Mouse (Mus musculus): ENCODE data around the gene Pced1b.

DNA sequence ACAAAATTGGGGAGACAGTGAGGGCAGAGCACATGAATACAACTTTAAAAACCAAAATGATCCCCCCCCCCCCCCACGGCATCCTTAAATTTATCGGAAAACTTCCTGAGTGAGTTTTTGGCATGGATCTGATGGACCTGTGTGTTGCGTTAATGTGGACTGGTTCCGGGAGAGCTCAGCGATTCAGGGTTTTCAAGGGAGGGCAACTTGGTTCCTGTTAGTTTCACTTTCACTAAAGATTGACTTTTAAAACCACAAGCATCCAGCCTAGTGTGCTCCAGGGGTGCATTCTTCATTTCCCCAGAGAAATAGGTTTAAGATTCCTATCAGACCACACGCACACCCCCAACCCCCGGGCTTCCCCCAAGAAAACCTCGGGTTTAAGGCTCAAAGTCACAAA is 1.4 kb downstream of the Pced1b start:
- TF ChIP-seq POLR2A (IDR thresholded peaks at IDR 0.05; ENCODE audit: extremely low read depth, insufficient read depth, low read length) = no peak
- no peak for TF ChIP-seq CTCF (IDR thresholded peaks at IDR 0.05; ENCODE audit: low read depth, low read length)
